Mouse (Mus musculus) forebrain, embryonic 13.5 days (tissue): ENCODE data around the gene Gpc6. TPM values are rescaled to one million over a fixed set of nuclear protein-coding genes. Genes with fewer than 3 reads are reported as not detected.

ENCODE experiments used
- ATAC-seq: fragments of 200-750 bp; cut with Nextera tagmentation; 2 replicates; pipeline ENCODE4 v1.8.0; 2017
- H3K27ac ChIP-seq: fragments of 300-500 bp; sonication (generic); 2 replicates; pipeline ENCODE4 v1.5.1; 2015; ENCODE audit warnings: inconsistent platforms, mild to moderate bottlenecking, moderate library complexity
- H3K27me3 ChIP-seq: fragments of 300-500 bp; sonication (generic); 2 replicates; pipeline ENCODE4 v1.6.1; 2015; ENCODE audit warnings: mild to moderate bottlenecking, inconsistent platforms
- H3K36me3 ChIP-seq: fragments of 300-500 bp; sonication (generic); 2 replicates; pipeline ENCODE4 v1.6.1; 2015; ENCODE audit warnings: mild to moderate bottlenecking, inconsistent platforms; ENCODE audit not compliant: poor library complexity, severe bottlenecking
- H3K4me1 ChIP-seq: fragments of 300-500 bp; sonication (generic); 2 replicates; pipeline ENCODE4 v1.6.1; 2015; ENCODE audit warnings: inconsistent platforms
- H3K4me2 ChIP-seq: fragments of 300-500 bp; sonication (generic); 2 replicates; pipeline ENCODE4 v1.6.1; 2015; ENCODE audit warnings: inconsistent platforms, mild to moderate bottlenecking, moderate library complexity
- H3K4me3 ChIP-seq: fragments of 300-500 bp; sonication (generic); 2 replicates; pipeline ENCODE4 v1.5.1; 2015; ENCODE audit warnings: mild to moderate bottlenecking, inconsistent platforms
- H3K9ac ChIP-seq: fragments of 300-500 bp; sonication (generic); 2 replicates; pipeline ENCODE4 v1.6.1; 2015; ENCODE audit warnings: mild to moderate bottlenecking, inconsistent platforms
- H3K9me3 ChIP-seq: fragments of 300-500 bp; sonication (generic); replicated peaks from 2 replicates; pipeline ENCODE4 v1.6.1; 2016; ENCODE audit warnings: inconsistent platforms
- WGBS: fragments of 180-500 bp; shearing (Covaris S2); methylation state at CpG from one replicate; pipeline ENCODE4 v1.1.7; 2015; 5-methylcytosine and 5-hydroxymethylcytosine counted together
- polyA plus RNA-seq: library from polyadenylated mRNA; unstranded; fragments of >200 nt; fragmentation: Nextera tagmentation; extraction: Ambion mirVana; gene quantifications from 2 replicates; pipeline ENCODE4 v1.2.1, GENCODE M21; 2015

The Gpc6 gene
- polyA plus RNA-seq, 1 experiment from 2014 or later, result 20.0 TPM

- Histone ChIP-seq H3K4me2 (no peak overlapping the region), H3K27me3 (no peaks in the 10 kb centered on the region), H3K36me3 (no peaks in the 10 kb centered on the region), H3K9me3 (no peaks in the 10 kb centered on the region), H3K4me3 (no peak overlapping the region), H3K4me1 (no peaks in the 10 kb centered on the region), H3K27ac (no peak overlapping the region), H3K9ac (no peak overlapping the region)
- WGBS, result 76% methylated on average over 7 of the region's 7 CpGs
- no peak for ATAC-seq
Observed at GRCm38 (mm10) chr14:117351296-117351695, 426.2 kb downstream of the Gpc6 start.

GRCm38 (mm10) chr14:117361155-117361964 is 436.2 kb downstream of the Gpc6 start:
- Histone ChIP-seq H3K9ac (no peak overlapping the region), H3K27ac (no peak overlapping the region), H3K4me1 (peaks cover 9% of the 10 kb centered on the region; the same call in 1 of the 2 replicates), H3K36me3 (no peaks in the 10 kb centered on the region), H3K9me3 (no peaks in the 10 kb centered on the region), H3K4me2 (no peak overlapping the region), H3K4me3 (no peak overlapping the region), H3K27me3 (no peaks in the 10 kb centered on the region)
- peak; percentile 50; the same call in 1 of the 2 replicates for ATAC-seq
- WGBS, result 68% methylated on average over 9 of the region's 9 CpGs

- 0 out of 2 replicates have a peak, but pooled peaks have one; percentile 30 for ATAC-seq
- H3K27ac ChIP-seq, result no peak overlapping the region
- no peaks in the 10 kb centered on the region for H3K27me3 ChIP-seq
- H3K4me1 ChIP-seq, result peaks cover 9% of the 10 kb centered on the region; the same call in 1 of the 2 replicates
- no peaks in the 10 kb centered on the region for H3K36me3 ChIP-seq
- H3K9ac ChIP-seq, result no peak overlapping the region
- H3K4me3 ChIP-seq, result no peak overlapping the region
- no peaks in the 10 kb centered on the region for H3K9me3 ChIP-seq
- WGBS, result 85% methylated on average over 2 of the region's 2 CpGs
- no peak overlapping the region for H3K4me2 ChIP-seq
Observed at GRCm38 (mm10) chr14:117361965-117362309, 436.8 kb downstream of the Gpc6 start.

GRCm38 (mm10) chr14:117369331-117369866 is 444.3 kb downstream of the Gpc6 start:
- 58% methylated on average over 18 of the region's 18 CpGs for whole genome bisulfite sequencing
- ATAC-seq, result peak; percentile 22; the same call in 1 of the 2 replicates
- no peak overlapping the region for H3K4me2 ChIP-seq
- no peak overlapping the region for H3K27ac ChIP-seq
- H3K9ac ChIP-seq, result no peak overlapping the region
- H3K36me3 ChIP-seq, result no peaks in the 10 kb centered on the region
- H3K9me3 ChIP-seq, result no peaks in the 10 kb centered on the region
- H3K4me1 ChIP-seq, result peaks cover 9% of the 10 kb centered on the region; the same call in 1 of the 2 replicates
- H3K4me3 ChIP-seq, result no peak overlapping the region
- H3K27me3 ChIP-seq, result no peaks in the 10 kb centered on the region

GRCm38 (mm10) chr14:117376822-117377376 is 451.8 kb downstream of the Gpc6 start:
- WGBS, result 42% methylated on average over 4 of the region's 4 CpGs
- Histone ChIP-seq H3K9ac (no peak overlapping the region), H3K9me3 (no peaks in the 10 kb centered on the region), H3K27me3 (no peaks in the 10 kb centered on the region), H3K4me2 (no peak overlapping the region), H3K4me3 (no peak overlapping the region), H3K4me1 (0 out of 2 replicates have a peak, but pooled peaks cover 3% of the 10 kb centered on the region), H3K27ac (no peak overlapping the region), H3K36me3 (no peaks in the 10 kb centered on the region)
- ATAC-seq, result no peak

GRCm38 (mm10) chr14:117379979-117380378 is 454.9 kb downstream of the Gpc6 start:
- ATAC-seq, result no peak
- no peak overlapping the region for H3K9ac ChIP-seq

GRCm38 (mm10) chr14:117383188-117383587 is 458.1 kb downstream of the Gpc6 start:
- H3K4me3 ChIP-seq, result no peak overlapping the region
- H3K27me3 ChIP-seq, result no peaks in the 10 kb centered on the region
- no peak overlapping the region for H3K4me2 ChIP-seq
- H3K9ac ChIP-seq, result no peak overlapping the region
- H3K27ac ChIP-seq, result no peak overlapping the region
- H3K4me1 ChIP-seq, result no peaks in the 10 kb centered on the region
- H3K9me3 ChIP-seq, result no peaks in the 10 kb centered on the region
- peak; percentile 80 for ATAC-seq
- no peaks in the 10 kb centered on the region for H3K36me3 ChIP-seq
- WGBS, result 55% methylated on average over 7 of the region's 7 CpGs

More at GRCm38 (mm10) chr14:117379979-117380378, 454.9 kb downstream of the Gpc6 start:
- Histone ChIP-seq H3K4me3 (no peak overlapping the region), H3K36me3 (no peaks in the 10 kb centered on the region), H3K4me1 (0 out of 2 replicates have a peak, but pooled peaks cover 3% of the 10 kb centered on the region), H3K9me3 (no peaks in the 10 kb centered on the region), H3K4me2 (no peak overlapping the region), H3K27ac (no peak overlapping the region), H3K27me3 (no peaks in the 10 kb centered on the region)
- 80% methylated on average over 6 of the region's 6 CpGs for WGBS

GRCm38 (mm10) chr14:117384096-117384770 is 459.1 kb downstream of the Gpc6 start:
- no peak for ATAC-seq
- H3K4me3 ChIP-seq, result no peak overlapping the region
- 51% methylated on average over 8 of the region's 8 CpGs for WGBS
- H3K9me3 ChIP-seq, result no peaks in the 10 kb centered on the region
- no peak overlapping the region for H3K9ac ChIP-seq
- no peak overlapping the region for H3K27ac ChIP-seq
- H3K4me2 ChIP-seq, result no peak overlapping the region
- no peaks in the 10 kb centered on the region for H3K4me1 ChIP-seq
- H3K36me3 ChIP-seq, result no peaks in the 10 kb centered on the region
- no peaks in the 10 kb centered on the region for H3K27me3 ChIP-seq

GRCm38 (mm10) chr14:117385731-117386270 is 460.7 kb downstream of the Gpc6 start:
- Histone ChIP-seq H3K27ac (no peak overlapping the region), H3K9ac (no peak overlapping the region), H3K4me2 (no peak overlapping the region), H3K27me3 (no peaks in the 10 kb centered on the region), H3K4me1 (no peaks in the 10 kb centered on the region), H3K36me3 (no peaks in the 10 kb centered on the region), H3K9me3 (no peaks in the 10 kb centered on the region), H3K4me3 (no peak overlapping the region)
- no peak for ATAC-seq

- Histone ChIP-seq H3K9me3 (no peaks in the 10 kb centered on the region), H3K36me3 (no peaks in the 10 kb centered on the region), H3K27ac (no peak overlapping the region), H3K4me3 (no peak overlapping the region), H3K4me2 (no peak overlapping the region), H3K4me1 (no peaks in the 10 kb centered on the region), H3K27me3 (no peaks in the 10 kb centered on the region), H3K9ac (no peak overlapping the region)
- WGBS, result 82% methylated on average over 3 of the region's 3 CpGs
- ATAC-seq, result no peak
Observed at GRCm38 (mm10) chr14:117390794-117391320, 465.7 kb downstream of the Gpc6 start.

GRCm38 (mm10) chr14:117391412-117391811 is 466.3 kb downstream of the Gpc6 start:
- Histone ChIP-seq H3K9ac (no peak overlapping the region), H3K9me3 (no peaks in the 10 kb centered on the region), H3K4me3 (no peak overlapping the region), H3K4me1 (no peaks in the 10 kb centered on the region), H3K27ac (no peak overlapping the region), H3K4me2 (no peak overlapping the region), H3K27me3 (no peaks in the 10 kb centered on the region), H3K36me3 (no peaks in the 10 kb centered on the region)
- ATAC-seq, result no peak
- 65% methylated on average over 4 of the region's 4 CpGs for WGBS
